Mouse (Mus musculus): ENCODE data around the gene Cxxc4. TPM values are rescaled to one million over a fixed set of nuclear protein-coding genes. Genes with fewer than 3 reads are reported as not detected.

The Cxxc4 gene
- total RNA-seq, 2 experiments from 2014 or later = not detected

- no peak for ATAC-seq (replicated peaks; ENCODE audit: low FRiP score, low TSS enrichment, poor library complexity, severe bottlenecking)
These were observed 4.4 kb downstream of the Cxxc4 start for GRCm38 (mm10) chr3:134240718-134241025.

DNA sequence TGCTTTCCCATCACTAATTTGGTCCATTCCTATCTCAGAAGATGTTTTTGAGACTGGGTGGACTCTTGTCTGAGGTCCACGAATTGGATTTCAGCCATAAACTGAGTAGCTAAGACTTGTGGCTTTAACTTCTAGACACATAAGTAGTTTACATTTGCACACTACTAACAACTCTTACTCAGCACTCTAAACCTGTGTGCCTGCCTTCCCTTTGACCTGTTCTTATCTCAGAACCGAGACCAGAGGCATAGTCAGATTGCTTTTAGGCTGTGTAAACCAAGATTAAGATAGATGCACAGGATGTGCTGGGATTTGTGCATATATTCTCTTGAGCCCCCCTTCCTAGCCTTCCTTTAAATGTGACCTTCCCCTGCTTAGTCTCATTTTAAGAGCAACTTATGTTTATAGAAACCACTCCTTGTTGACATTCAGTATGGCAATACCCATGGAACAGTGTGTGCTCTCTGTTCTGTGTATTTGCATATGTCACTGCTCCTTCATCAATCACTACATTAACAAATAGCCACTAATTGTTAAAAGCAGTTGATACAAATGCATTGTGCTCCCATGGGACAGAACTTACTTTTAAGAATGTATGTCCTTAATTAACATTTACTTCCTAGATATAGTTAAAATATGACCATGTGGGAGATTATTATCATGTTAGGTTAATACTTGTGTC is 7.0 kb downstream of the Cxxc4 start:
- ATAC-seq (replicated peaks; ENCODE audit: low FRiP score, low TSS enrichment, poor library complexity, severe bottlenecking) = no peak

- ATAC-seq (replicated peaks; ENCODE audit: low FRiP score, low TSS enrichment, poor library complexity, severe bottlenecking) = no peak
These were observed 7.6 kb downstream of the Cxxc4 start for GRCm38 (mm10) chr3:134243850-134244247.

- ATAC-seq (replicated peaks; ENCODE audit: low FRiP score, low TSS enrichment, poor library complexity, severe bottlenecking) = no peak
These were observed 17.9 kb downstream of the Cxxc4 start for GRCm38 (mm10) chr3:134254221-134254620.

- ATAC-seq (replicated peaks; ENCODE audit: low FRiP score, low TSS enrichment, poor library complexity, severe bottlenecking) = no peak
These were observed 22.4 kb downstream of the Cxxc4 start for GRCm38 (mm10) chr3:134258715-134259114.

- no peak for ATAC-seq (replicated peaks; ENCODE audit: low FRiP score, low TSS enrichment, poor library complexity, severe bottlenecking)
These were observed 23.0 kb downstream of the Cxxc4 start for GRCm38 (mm10) chr3:134259300-134259699.

DNA sequence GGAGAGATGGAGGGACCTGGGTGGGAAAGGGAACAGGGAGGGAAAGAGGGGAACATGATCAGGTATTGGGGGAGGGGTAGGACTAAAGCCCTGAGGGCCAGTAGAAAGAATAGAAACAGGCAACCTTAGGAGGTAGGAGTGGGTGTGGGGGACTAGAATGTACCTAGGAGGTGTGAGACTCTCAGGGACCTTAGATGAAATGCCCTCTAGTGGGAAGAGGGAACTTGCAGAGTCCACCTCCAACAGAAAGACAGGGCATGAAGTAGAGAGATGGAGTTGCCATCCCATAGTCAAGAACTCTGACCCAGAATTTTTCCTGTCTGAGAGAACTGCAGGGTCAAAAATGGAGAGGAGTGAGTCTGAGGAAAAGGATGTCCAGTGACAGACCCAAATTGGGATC is 43.4 kb downstream of the Cxxc4 start:
- ATAC-seq (replicated peaks; ENCODE audit: low FRiP score, low TSS enrichment, poor library complexity, severe bottlenecking) = no peak

- ATAC-seq (replicated peaks; ENCODE audit: low FRiP score, low TSS enrichment, poor library complexity, severe bottlenecking) = no peak
These were observed 45.5 kb downstream of the Cxxc4 start for GRCm38 (mm10) chr3:134281527-134282370.

DNA sequence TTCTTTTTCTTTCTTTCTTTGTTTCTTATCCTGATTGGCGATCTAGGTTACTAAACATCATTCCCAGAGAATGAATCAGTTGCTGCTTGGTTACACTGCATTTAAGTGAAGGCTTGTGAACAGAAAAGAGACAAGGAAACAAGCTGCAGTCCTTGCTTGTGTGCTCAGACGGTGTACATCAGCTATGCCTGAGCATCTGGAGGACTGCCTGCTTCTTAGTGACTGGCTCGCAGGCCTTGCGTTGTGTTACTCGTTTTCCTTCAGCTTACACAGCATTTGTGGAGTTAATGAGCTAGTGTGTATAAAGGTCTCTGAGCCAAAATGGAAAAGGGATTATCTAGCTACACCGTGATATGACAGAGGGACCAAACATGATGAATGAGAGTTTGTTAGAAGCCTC is 58.9 kb downstream of the Cxxc4 start:
- no peak for ATAC-seq (replicated peaks; ENCODE audit: low FRiP score, low TSS enrichment, poor library complexity, severe bottlenecking)

GRCm38 (mm10) chr3:134302681-134303491 is 66.6 kb downstream of the Cxxc4 start:
- ATAC-seq (replicated peaks; ENCODE audit: low FRiP score, low TSS enrichment, poor library complexity, severe bottlenecking) = no peak

GRCm38 (mm10) chr3:134303492-134303808 is 67.2 kb downstream of the Cxxc4 start:
- no peak for ATAC-seq (replicated peaks; ENCODE audit: low FRiP score, low TSS enrichment, poor library complexity, severe bottlenecking)

DNA sequence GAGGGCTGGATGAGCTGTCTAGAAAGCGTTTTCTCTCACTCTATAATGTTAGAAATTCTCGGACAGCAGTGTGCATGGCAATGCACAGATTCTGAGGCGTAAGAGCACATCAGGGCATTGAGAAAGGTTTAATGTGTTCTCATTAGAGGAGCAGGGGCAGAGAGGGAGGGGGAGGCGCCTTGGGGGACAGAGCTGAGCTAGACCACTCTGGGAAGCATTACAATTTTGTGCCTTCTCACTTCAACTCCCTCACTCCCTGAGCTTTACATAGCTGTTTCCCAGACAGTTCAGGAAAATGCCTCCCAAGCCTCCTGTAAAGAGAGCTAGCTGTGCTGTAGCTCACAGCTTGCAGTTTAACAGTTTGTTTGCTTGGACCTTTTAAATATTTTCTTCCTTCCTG is 70.2 kb downstream of the Cxxc4 start:
- ATAC-seq (replicated peaks; ENCODE audit: low FRiP score, low TSS enrichment, poor library complexity, severe bottlenecking) = no peak

DNA sequence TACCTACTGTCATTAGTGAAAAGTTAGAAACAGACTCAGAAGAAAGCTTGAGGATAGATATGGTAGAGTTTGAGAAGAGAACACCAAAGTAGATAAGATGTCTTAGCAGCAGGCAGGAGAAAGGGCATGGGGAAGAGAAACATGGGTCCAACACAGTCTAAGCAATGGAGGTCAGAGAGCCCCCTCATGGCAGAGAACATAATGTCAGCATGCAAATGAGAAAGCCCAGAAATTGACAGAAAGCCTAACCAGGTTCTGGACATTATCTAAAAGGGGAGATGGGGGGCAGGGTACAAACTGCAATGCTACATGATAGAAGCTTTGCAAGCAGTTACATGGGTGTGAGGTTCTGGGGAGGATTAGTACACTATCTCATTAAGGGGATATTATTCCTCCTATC is 71.5 kb downstream of the Cxxc4 start:
- no peak for ATAC-seq (replicated peaks; ENCODE audit: low FRiP score, low TSS enrichment, poor library complexity, severe bottlenecking)
